Mouse (Mus musculus) spleen, adult 12 weeks (tissue): ENCODE results near the gene Sorbs2.
A peak's percentile ranks its signal among the peaks of the same experiment; 100 is the strongest.

Experiments
- DNase-seq: peaks from one replicate; pipeline ENCODE4 v3.0.0; 2022; ENCODE audit warnings: low spot score

Gene Sorbs2

DNA sequence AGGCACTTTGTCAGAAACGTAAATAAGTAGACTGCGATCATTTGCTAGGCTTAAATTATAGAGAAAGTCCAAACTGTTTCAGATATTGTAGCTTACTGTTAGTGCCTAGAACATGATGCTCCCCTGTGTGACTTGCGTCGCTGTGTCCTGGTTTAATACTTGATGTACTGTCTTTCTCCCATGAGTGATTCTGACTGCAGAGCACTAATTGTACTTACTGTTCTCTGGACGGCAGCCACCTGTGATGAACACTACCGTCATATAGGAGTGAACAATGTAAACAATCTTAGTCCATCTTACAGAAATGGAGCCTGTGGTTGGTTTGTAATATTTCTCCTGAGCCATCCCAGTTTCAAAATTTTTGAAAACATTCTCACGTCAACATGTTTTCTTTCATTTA, 248.4 kb downstream of the Sorbs2 start:
- no peak for DNase-seq

DNA sequence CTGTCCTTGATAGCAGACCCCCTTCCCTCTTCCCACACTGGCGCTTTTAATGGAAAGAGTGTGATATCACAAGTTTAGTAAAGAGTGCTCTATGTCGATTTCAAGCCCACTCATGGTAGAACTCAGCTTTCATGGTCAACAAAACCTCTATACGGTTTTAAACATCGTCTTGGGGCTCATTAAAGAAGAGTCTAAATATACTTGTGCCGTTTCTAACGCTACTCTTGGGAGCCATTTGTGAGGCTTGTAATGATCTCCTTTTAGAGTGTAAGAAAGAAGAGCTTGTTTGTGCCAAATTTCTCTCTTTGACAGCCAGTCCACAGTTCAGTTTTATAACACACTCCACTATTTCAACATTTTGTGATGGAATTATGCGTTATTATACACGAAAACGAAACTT, 253.0 kb downstream of the Sorbs2 start:
- DNase-seq, result no peak

DNA sequence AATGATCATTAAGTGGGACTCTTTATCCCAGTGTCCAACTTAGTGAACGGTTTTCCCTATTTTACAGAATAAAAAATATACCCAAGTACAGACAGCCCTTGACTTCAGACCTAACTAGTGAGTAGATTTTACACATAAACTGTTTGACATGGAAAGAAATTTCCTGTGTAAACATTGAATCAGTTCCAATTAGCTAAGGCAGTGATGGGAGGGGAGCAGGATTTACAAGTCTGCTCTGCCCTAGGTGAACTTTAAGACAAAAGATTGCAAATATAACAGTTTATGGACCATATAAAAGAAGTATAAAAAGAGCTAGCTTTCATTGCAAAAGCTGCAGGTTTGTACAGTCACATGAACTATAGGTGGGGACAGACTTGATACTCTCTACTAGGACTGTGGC, 253.5 kb downstream of the Sorbs2 start:
- DNase-seq, result no peak

DNA sequence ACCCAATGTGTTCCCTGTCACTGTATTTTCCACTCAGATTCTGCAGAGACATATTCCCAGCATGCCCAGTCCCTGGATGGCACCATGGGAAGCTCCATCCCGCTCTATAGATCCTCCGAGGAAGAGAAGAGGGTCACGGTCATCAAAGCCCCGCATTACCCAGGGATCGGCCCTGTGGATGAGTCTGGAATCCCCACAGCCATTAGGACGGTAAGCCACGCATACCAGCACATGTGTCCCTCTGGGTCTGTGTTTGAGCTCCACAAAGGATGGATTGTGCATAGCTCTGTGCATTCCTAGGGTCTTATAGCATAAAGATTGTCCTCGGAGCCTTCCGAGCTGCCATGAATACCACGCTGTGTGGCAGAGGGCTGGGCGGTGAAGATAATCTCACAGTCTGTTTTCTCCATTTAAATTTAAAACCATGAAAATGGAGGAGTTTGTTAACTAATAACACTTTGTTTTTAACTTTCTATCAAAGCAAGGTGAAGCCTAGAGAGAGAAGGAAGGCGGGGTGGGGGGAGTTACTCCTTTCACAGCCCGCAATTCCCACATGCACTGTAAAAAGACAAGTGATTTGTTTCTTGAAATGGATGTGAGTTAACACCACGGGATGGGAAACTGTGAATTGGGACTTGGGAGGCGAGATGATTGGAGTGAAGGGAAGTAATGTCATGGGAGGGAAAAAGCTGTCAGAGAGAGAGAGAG, 255.5 kb downstream of the Sorbs2 start:
- no peak for DNase-seq

DNA sequence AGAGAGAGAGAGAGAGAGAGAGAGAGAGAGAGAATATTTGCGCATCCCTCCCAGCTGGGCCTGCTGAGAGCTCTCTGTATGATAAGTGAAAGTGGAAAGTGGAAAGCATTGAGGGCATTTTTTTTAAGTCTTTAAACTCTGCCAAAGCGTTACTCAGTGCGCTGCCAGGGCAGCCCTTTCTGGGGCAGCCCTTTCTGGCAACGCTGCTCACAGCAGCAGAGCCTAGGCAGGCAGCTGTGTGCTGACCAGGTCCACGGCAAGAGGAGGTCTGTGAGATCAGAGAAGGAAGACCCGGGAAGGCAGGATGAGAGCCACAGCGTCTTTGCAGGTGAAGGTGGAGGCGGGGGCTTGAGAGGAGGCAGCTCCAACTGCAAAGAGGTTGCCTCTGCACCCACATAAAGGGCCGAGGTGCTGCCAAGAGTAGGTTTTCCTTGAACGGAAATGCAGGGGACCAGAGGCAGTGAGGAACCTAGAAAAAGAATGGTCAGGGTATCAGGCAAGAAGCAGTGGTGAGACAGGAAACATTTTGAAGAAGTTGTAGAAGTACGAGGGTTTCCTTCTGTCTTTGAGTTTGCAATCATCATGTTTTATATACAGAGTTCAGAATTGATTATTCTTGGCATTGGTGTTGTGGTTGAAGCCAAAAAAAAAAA, 256.2 kb downstream of the Sorbs2 start:
- DNase-seq, result no peak

DNA sequence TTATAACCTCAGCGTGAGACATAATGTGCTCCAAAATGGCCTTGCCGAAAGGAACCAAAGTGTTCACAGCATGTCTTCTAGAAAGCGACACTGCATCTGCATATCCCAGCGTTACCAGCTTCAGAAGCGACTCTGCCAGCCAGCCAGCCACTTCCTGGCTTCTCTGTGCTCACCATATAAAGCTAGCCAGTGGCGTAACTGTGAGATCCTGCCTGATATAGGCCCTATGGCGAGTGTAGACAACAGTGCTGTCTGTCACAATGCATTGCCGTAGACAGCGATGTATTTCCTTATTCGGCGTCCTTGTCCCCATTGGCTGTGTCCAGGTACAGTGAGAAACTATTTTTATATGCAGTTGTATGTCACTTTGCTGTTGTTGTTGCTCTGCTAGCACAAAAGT, 258.6 kb downstream of the Sorbs2 start:
- DNase-seq, result no peak

DNA sequence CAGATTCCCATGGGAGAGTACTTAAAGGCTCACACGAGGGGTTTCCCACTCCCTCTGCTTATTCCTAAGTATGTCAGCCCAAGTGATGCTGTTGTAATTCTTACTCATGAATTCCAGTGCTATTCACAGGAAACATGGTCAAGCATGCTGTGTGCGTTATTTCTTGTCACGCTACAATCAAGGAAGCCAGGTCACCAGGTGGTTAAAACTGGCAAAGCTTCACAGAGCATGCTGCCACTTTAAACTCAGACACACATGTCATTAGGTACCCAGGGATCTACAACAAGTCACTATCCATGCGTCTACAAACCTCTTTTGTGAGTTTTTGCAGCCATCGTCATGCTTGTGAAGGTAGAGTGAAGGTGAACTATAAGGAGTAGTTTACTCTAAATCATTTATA, 267.3 kb downstream of the Sorbs2 start:
- no peak for DNase-seq

DNA sequence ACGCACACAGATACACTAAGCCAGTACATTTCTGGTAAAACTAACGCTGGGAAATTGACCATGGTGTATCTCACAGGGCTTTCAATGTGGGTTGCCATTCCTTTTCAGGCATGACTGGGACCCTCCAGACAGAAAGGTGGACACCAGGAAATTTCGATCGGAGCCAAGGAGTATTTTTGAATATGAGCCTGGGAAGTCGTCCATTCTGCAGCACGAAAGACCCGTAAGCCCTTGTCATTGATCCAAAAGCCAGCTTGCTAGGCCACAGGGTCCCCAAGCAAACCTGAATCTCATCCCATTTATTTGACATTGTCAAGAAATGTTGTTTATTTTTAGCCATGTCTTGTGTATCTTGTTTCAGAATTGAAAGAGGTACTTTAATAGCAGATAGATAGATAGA, 267.9 kb downstream of the Sorbs2 start:
- no peak for DNase-seq

DNA sequence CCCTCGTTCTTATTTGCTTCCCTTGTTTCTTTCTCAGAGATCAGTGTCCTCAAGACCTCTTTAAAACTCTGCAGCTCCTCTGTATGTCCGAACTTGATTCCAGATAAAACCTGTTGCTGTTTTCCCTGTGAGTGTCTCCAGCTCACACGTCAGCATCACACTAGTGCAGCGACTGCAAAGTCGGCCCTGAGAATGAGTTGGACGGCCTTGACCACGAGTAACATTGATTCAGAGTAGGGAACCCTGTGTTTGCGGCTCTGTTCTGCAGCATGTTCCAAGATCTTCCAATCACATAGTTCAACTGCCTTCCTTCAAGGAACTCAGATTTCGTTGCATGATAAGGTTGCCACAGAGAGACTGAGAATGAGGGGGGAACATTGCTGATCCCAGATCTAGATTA, 268.8 kb downstream of the Sorbs2 start:
- DNase-seq, result no peak

DNA sequence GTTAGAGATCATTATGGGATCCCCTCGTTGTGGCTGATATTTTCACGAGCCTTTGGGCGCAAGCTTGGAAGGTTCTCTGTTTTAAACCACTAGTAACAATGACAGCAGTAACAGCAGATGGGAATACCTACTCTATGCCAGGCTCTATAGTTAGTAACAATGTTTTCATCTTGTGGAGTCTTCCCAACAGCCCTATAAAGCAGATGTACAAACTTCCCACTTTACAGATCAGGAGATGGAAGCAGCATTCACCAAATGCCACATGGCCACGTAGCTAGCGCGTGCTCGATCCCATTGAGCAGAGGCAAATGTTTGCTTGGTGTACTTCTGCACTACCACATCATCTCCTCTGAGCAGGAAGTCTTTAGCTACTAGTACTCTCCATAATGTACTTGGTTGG, 269.4 kb downstream of the Sorbs2 start:
- no peak for DNase-seq

DNA sequence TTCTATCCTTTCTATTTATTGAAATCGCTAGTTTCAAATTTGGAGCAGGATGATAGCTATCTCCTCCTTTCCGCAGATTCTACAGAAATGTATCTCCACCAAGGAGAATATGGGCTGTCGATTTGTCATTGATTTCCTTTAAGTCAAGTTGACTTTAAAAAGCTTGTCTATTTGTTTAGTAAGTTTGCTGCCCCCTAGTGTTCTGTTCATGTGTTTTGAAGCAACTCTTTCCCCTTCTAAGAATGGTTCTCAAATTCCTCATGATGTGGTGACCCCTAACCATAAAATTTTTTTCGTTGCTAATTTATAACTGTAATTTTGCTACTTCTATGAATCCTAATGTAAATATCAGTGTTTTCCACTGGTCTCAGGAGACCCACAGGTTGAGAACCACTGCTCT, 273.0 kb downstream of the Sorbs2 start:
- no peak for DNase-seq

DNA sequence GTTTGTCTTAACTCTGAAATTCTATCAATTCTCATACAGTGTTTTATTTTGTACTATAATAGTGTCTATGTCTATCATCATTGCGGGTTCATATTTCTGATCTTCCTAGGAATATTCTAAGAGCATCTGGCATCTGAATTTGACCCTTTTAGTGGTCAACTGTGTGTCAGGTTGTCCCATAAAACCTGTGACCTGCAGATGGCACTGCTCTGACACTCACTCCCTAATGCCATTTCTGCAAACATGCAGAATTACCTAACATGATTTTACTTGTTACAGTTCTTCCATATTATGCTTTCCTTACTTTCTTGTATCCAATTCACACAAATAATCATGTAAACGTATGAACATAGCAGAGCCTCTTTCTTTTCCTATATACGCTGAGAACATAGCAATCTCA, 281.0 kb downstream of the Sorbs2 start:
- DNase-seq, result no peak

DNA sequence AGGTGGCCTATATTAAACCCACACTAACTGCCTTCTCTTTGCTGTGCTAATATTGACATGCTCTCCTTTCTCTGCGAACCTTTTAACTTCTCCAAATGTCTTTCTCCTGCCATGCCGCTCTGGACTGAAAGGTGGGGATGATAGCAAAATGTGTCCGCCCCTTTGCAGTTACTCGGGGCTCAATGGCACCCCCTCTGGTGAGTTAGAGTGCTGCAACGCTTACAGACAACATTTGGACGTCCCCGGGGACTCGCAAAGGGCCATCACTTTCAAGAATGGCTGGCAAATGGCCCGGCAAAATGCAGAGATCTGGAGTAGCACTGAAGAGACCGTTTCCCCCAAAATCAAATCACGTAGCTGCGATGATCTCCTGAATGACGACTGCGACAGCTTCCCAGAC, 287.3 kb downstream of the Sorbs2 start:
- no peak for DNase-seq

DNA sequence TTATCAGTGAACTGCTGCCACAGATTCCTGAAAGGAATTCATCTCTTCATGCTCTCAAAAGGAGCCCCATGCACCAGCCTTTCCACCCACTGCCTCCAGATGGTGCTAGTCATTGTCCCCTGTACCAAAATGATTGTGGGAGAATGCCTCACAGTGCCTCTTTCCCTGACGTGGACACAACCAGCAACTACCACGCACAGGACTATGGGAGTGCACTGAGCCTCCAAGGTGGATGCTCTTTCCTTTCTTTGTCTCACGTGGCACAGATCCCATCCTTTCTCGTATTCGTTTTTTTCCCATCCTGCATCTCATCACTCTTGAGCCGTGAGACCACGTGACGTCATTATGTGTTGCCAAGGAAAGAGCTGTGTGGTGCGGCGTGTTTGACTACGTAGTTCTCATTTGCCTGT, 288.7 kb downstream of the Sorbs2 start:
- no peak for DNase-seq

DNA sequence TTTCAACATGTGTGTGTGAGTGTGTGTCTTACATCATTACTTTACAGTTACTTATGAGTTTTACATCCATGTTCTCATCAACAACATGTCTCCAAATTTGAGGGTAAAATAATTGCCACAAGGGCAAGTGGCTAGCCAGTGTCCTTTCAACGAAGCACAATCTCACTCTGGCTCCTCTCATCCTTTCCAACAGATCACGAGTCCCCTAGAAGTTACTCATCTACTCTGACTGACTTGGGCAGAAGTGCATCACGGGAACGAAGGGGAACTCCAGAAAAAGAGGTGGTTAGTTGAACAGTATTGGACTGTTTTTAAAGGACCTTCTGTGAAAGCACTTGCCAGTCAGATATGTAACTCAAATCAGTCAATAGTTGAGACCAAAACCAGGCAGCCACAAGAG, 291.9 kb downstream of the Sorbs2 start:
- DNase-seq, result no peak

DNA sequence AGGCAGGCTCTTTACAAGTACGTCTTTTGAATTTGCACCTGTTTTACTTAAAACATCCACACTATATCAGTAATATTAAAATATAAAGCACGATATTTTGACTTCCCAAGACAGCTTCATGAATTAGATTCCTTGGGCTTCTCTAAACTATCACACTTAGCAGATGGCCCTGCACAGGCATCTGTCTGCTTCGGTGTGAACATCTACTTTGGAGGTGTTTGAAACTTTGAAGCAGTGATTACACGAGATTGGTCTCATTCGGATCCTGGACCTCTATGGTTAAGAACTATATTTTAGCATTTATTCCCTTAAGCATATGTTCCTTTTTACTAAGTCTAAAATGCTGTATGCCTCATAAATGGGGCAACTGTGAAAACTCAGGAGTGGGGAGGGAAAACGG, 301.0 kb downstream of the Sorbs2 start:
- no peak for DNase-seq

DNA sequence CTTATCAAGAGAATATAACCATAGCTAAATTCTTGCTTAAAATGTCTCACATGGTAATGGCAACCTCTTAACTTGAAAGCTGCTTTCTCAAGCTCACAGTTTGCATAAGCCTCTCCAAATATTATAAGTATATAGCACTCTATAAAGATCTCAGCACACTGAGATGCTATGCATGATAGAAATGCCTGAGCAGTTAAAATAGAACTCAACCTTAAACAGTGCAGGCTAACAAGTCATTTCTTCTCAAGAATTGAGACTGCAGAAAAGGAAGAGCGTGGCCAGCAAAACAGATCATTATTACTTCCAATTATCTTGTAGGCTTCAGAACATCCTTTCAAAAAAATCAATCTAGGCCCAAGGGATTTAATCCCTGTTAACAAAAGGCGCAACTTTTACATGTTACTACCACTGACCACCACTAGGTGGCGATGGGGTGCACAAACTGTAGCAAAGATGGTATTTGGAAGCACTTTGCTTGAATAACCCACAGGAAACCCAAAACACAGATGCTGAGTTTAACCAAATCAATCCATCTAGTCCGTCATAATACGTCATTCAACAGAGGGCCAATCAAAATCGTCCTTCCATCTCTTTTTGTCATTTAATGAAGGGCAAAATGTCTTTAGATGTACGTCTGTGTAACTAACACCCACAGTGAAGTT, 309.3 kb downstream of the Sorbs2 start:
- peak; percentile 12 for DNase-seq

DNA sequence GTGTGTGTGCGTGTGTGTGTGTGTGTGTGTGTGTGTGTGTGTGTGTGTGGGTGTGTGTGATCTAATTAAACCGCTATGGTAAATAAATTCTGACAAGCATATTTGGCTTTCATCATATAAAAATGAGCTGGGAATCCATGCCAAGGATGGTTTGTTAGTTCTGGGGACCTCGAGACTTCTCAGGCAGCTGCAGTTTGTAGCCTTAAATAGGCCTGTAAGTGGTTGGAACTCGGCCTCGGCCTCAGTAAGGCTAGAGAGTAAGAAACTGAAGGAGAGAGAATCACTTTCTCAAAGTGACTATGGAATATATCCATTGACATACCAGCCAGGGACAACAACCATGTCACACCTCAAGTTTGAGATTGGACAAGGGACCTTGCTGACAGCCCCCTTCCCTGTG, 314.1 kb downstream of the Sorbs2 start:
- no peak for DNase-seq

DNA sequence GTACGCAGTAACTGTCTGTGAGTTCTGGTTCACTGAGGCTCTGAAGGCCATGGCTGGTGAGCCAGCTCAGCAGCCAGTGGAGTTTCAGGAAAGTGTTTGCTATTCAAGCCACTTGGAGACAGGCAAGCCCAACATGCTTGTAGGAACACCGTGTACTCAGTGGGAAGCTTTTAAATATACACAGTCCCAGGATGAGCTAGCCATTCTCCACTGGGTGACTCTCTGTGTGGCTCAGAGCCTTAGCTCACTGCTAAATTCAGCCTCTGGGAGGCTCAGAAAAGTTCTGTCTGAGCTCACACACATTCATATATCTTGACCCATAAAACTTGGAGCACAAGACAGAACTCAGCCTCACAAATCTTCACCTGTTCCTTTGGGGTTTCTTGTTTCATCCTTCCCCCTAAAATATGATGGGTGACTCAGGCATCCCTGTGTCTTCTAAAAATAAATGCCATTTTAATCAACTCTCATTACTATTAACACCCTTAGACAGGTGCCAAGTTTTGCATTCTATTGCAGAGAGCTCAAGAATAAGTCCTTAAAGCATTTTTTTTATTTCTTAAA, 322.5 kb downstream of the Sorbs2 start:
- DNase-seq, result no peak

DNA sequence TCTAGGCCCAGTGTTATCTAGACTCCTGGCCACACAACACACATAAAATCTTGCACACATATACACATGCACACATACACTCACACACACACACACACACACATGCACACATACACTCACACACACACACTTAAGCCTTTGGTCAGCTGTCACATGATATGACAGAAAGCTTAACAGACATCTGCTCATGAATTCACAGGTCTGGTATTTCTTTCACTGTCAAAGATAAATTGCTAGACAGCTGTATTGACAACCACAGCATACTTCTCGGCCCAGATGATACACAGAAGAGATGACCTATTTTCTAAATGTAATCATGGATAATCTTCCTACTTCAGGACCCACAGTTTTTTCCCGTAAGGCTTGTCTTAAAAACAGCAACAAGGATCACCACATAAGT, 326.3 kb downstream of the Sorbs2 start:
- DNase-seq, result no peak

DNA sequence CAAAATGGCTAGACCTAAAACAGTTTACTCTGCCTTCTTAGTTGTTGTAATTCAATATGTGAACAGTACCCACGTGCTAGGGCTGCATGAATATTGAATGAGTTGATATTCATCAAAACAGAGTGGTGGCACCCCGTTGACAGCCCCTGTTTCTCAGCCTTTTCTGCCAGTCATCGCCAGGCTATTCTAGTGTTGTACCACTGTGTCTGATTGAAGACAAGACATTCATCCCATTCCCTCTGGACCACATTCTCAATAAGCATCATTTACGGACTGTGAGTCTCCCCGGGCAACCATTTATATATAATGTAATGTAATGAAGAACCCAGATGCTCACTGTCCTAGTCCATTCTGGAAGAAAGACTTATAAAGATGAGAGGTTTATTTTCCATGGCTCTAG, 335.7 kb downstream of the Sorbs2 start:
- DNase-seq, result no peak

DNA sequence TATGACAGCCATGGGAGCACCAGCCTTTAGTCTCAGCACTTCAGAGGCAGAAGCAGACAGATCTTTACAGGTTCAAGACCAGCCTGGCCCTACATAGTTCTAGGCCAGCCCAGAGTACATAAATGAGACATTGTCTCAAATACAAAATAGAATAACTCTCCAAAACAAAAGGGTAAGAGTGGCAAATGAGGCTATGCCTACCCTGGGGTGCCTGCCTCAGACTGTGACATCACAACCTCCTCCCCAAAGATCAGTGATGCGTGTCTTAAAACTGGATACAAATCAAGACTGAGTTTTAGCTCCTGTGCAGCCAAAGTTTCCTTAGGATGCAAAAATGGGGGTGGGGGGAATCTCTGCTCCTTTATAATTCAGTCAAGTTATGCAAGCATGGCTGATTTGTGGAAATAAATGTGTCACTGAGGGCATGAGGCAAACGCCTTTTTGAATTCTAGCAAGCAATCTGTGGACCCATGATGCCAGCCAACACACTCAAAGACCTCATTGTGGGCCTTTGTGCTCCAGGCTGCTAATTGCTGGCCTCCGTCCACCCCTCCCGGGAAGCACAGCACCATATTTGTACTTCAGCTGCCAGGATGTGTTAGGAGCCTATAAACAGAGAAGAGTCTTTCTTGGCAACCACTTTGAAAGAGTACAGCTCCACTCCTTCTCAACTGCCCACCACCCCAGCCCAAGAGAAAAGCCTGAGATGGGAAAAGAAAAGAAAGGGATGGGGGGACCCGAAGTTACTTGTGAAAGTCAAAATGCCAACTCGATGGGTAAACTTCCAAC, 336.7 kb downstream of the Sorbs2 start:
- DNase-seq, result no peak
